Mouse (Mus musculus): Measurements from ENCODE around the gene Gm37240. TPM values are rescaled to one million over a fixed set of nuclear protein-coding genes. Genes with fewer than 3 reads are reported as not detected.

Gm37240 gene
- polyA plus RNA-seq, 1 experiment from 2014 or later = 18.1 TPM

DNA sequence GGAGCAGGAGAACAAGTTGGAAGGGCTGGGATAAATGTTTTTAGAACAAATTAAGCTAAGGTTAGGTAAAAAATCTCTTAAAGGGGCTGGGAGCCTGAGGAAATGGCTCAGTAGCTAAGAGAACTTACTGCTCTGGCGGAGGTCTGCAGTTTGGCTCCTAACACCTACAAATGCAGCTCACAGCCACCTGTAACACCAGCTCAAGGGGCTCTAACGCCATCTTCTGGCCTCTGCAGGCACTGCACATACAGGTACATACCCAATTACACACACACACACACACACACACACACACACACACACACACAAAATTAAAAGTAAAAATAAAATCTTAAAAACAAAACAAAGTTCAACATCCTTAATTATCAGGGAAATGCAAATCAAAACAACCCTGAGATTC is 1174.4 kb downstream of the Gm37240 start:
- Histone ChIP-seq H3K27ac (replicated peaks) (no peak overlapping the region), H3K4me1 (replicated peaks; ENCODE audit: control insufficient read depth, insufficient read depth) (no peaks in the 10 kb centered on the region), H3K36me3 (ENCODE audit: control insufficient read depth, insufficient read depth, low read length) (no peaks in the 10 kb centered on the region), H3K4me3 (ENCODE audit: low read depth, low read length) (no peak overlapping the region), H3K27me3 (ENCODE audit: control insufficient read depth, insufficient read depth, low read length) (no peaks in the 10 kb centered on the region), H3K4me2 (replicated peaks; ENCODE audit: low read depth) (no peak overlapping the region), H3K9me3 (ENCODE audit: control insufficient read depth, low read length) (no peaks in the 10 kb centered on the region), H3K9ac (ENCODE audit: low read length) (no peak overlapping the region)
- WGBS = 61% methylated on average over 2 of the region's 2 CpGs
- DNase-seq (ENCODE audit: low spot score) (no peak), ATAC-seq (ENCODE audit: low FRiP score, low TSS enrichment) (no peak)
- TF ChIP-seq CTCF (IDR thresholded peaks at IDR 0.05; ENCODE audit: low read depth) = peak; percentile 12; the same call in 1 of the 2 replicates
- no peak for TF ChIP-seq EP300 (optimal IDR thresholded peaks at IDR 0.05)

- no peak overlapping the region for H3K4me3 ChIP-seq (ENCODE audit: low read depth, low read length)
- no peak overlapping the region for H3K27ac ChIP-seq (replicated peaks)
- no peak overlapping the region for H3K4me2 ChIP-seq (replicated peaks; ENCODE audit: low read depth)
- no peak overlapping the region for H3K9ac ChIP-seq (ENCODE audit: low read length)
- TF ChIP-seq CTCF (IDR thresholded peaks at IDR 0.05; ENCODE audit: low read depth) = no peak; the same call in 1 of the 2 replicates
- no peak for TF ChIP-seq EP300 (optimal IDR thresholded peaks at IDR 0.05)
- ATAC-seq (ENCODE audit: low FRiP score, low TSS enrichment) (no peak), DNase-seq (ENCODE audit: low spot score) (no peak)
- no peaks in the 10 kb centered on the region for H3K27me3 ChIP-seq (ENCODE audit: control insufficient read depth, insufficient read depth, low read length)
- no peaks in the 10 kb centered on the region for H3K4me1 ChIP-seq (replicated peaks; ENCODE audit: control insufficient read depth, insufficient read depth)
- no peaks in the 10 kb centered on the region for H3K36me3 ChIP-seq (ENCODE audit: control insufficient read depth, insufficient read depth, low read length)
- H3K9me3 ChIP-seq (ENCODE audit: control insufficient read depth, low read length) = no peaks in the 10 kb centered on the region
- WGBS = 79% methylated on average over 4 of the region's 4 CpGs
Measured at GRCm38 (mm10) chr3:84710723-84711122, 1176.6 kb downstream of the Gm37240 start.

GRCm38 (mm10) chr3:84709967-84710366 is 1177.4 kb downstream of the Gm37240 start:
- DNase-seq (ENCODE audit: low spot score) (no peak), ATAC-seq (ENCODE audit: low FRiP score, low TSS enrichment) (no peak)
- Histone ChIP-seq H3K27me3 (ENCODE audit: control insufficient read depth, insufficient read depth, low read length) (no peaks in the 10 kb centered on the region), H3K4me3 (ENCODE audit: low read depth, low read length) (no peak overlapping the region), H3K9ac (ENCODE audit: low read length) (no peak overlapping the region), H3K36me3 (ENCODE audit: control insufficient read depth, insufficient read depth, low read length) (no peaks in the 10 kb centered on the region), H3K9me3 (ENCODE audit: control insufficient read depth, low read length) (no peaks in the 10 kb centered on the region), H3K4me2 (replicated peaks; ENCODE audit: low read depth) (no peak overlapping the region), H3K27ac (replicated peaks) (no peak overlapping the region), H3K4me1 (replicated peaks; ENCODE audit: control insufficient read depth, insufficient read depth) (no peaks in the 10 kb centered on the region)
- WGBS = 90% methylated on average over 8 of the region's 8 CpGs
- TF ChIP-seq EP300 (optimal IDR thresholded peaks at IDR 0.05) (no peak), CTCF (IDR thresholded peaks at IDR 0.05; ENCODE audit: low read depth) (no peak)

GRCm38 (mm10) chr3:84709100-84709499 is 1178.2 kb downstream of the Gm37240 start:
- Histone ChIP-seq H3K36me3 (ENCODE audit: control insufficient read depth, insufficient read depth, low read length) (no peaks in the 10 kb centered on the region), H3K9me3 (ENCODE audit: control insufficient read depth, low read length) (no peaks in the 10 kb centered on the region), H3K9ac (ENCODE audit: low read length) (no peak overlapping the region), H3K4me2 (replicated peaks; ENCODE audit: low read depth) (no peak overlapping the region), H3K4me1 (replicated peaks; ENCODE audit: control insufficient read depth, insufficient read depth) (no peaks in the 10 kb centered on the region), H3K27ac (replicated peaks) (no peak overlapping the region), H3K4me3 (ENCODE audit: low read depth, low read length) (no peak overlapping the region), H3K27me3 (ENCODE audit: control insufficient read depth, insufficient read depth, low read length) (no peaks in the 10 kb centered on the region)
- ATAC-seq (ENCODE audit: low FRiP score, low TSS enrichment) = no peak
- no peak for DNase-seq (ENCODE audit: low spot score)
- TF ChIP-seq EP300 (optimal IDR thresholded peaks at IDR 0.05) = no peak
- no peak for TF ChIP-seq CTCF (IDR thresholded peaks at IDR 0.05; ENCODE audit: low read depth)
- WGBS = 66% methylated on average over 8 of the region's 8 CpGs

- ATAC-seq (ENCODE audit: low FRiP score, low TSS enrichment) (no peak), DNase-seq (ENCODE audit: low spot score) (no peak)
- no peaks in the 10 kb centered on the region for H3K4me1 ChIP-seq (replicated peaks; ENCODE audit: control insufficient read depth, insufficient read depth)
- no peak overlapping the region for H3K4me2 ChIP-seq (replicated peaks; ENCODE audit: low read depth)
- H3K4me3 ChIP-seq (ENCODE audit: low read depth, low read length) = no peak overlapping the region
- no peak overlapping the region for H3K9ac ChIP-seq (ENCODE audit: low read length)
- no peaks in the 10 kb centered on the region for H3K36me3 ChIP-seq (ENCODE audit: control insufficient read depth, insufficient read depth, low read length)
- TF ChIP-seq EP300 (optimal IDR thresholded peaks at IDR 0.05) = no peak
- TF ChIP-seq CTCF (IDR thresholded peaks at IDR 0.05; ENCODE audit: low read depth) = no peak
- WGBS = 62% methylated on average over 10 of the region's 10 CpGs
- no peaks in the 10 kb centered on the region for H3K9me3 ChIP-seq (ENCODE audit: control insufficient read depth, low read length)
- H3K27me3 ChIP-seq (ENCODE audit: control insufficient read depth, insufficient read depth, low read length) = no peaks in the 10 kb centered on the region
- H3K27ac ChIP-seq (replicated peaks) = no peak overlapping the region
Measured at GRCm38 (mm10) chr3:84708469-84708868, 1178.8 kb downstream of the Gm37240 start.

DNA sequence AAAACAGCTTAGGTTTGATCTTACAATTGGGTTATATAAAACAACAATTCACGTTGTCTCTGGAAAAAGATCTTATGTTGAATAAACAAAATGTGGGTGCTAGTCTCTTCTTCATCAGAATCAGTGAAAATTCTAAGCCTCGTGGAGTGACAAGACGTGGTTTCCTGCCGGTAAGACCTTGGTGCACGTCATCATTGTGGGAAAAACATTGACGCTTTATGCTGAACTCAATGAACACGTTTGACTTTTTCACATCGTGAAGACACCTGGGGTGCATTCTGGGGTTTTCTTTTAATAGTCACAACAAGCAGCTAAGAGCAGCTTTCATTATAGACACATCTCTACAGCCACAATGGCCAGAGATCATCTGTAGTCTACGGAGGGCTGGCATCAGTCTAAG is 1182.1 kb downstream of the Gm37240 start:
- Histone ChIP-seq H3K4me3 (ENCODE audit: low read depth, low read length) (no peak overlapping the region), H3K27me3 (ENCODE audit: control insufficient read depth, insufficient read depth, low read length) (no peaks in the 10 kb centered on the region), H3K36me3 (ENCODE audit: control insufficient read depth, insufficient read depth, low read length) (no peaks in the 10 kb centered on the region), H3K9me3 (ENCODE audit: control insufficient read depth, low read length) (no peaks in the 10 kb centered on the region), H3K9ac (ENCODE audit: low read length) (no peak overlapping the region), H3K27ac (replicated peaks) (no peak overlapping the region), H3K4me1 (replicated peaks; ENCODE audit: control insufficient read depth, insufficient read depth) (no peaks in the 10 kb centered on the region), H3K4me2 (replicated peaks; ENCODE audit: low read depth) (no peak overlapping the region)
- DNase-seq (ENCODE audit: low spot score) (no peak), ATAC-seq (ENCODE audit: low FRiP score, low TSS enrichment) (no peak)
- WGBS = 89% methylated on average over 9 of the region's 9 CpGs
- no peak for TF ChIP-seq EP300 (optimal IDR thresholded peaks at IDR 0.05)
